Mouse (Mus musculus) cerebral cortex, adult 2 months (tissue): Measurements from ENCODE around the gene Nup85.

Experiments
- WGBS: fragments of 180-500 bp; shearing (Covaris S2); methylation state at CpG from one replicate; pipeline ENCODE4 v1.1.7; 2018; 5-methylcytosine and 5-hydroxymethylcytosine counted together

The Nup85 gene

GRCm38 (mm10) chr11:115564064-115564809, at the start of gene Nup85:
Nup85 (plus strand) TSS chr11:115564434.
- under 1% methylated on average over 42 of the region's 42 CpGs for WGBS

GRCm38 (mm10) chr11:115515021-115515420, 49.2 kb upstream of the Nup85 start:
- WGBS: 65% methylated on average over 6 of the region's 6 CpGs

- 71% methylated on average over 5 of the region's 5 CpGs for WGBS
Measured at GRCm38 (mm10) chr11:115516942-115517341, 47.3 kb upstream of the Nup85 start.

GRCm38 (mm10) chr11:115518693-115519092, 45.5 kb upstream of the Nup85 start:
- 36% methylated on average over 9 of the region's 9 CpGs for WGBS

GRCm38 (mm10) chr11:115519581-115519980, 44.7 kb upstream of the Nup85 start:
- WGBS: 84% methylated on average over 3 of the region's 3 CpGs

- 73% methylated on average over 2 of the region's 2 CpGs for WGBS
Measured at GRCm38 (mm10) chr11:115520218-115520617, 44.0 kb upstream of the Nup85 start.

GRCm38 (mm10) chr11:115521080-115521479, 43.2 kb upstream of the Nup85 start:
- WGBS: 76% methylated on average over 4 of the region's 4 CpGs

- WGBS: 94% methylated on average over 2 of the region's 2 CpGs
Measured at GRCm38 (mm10) chr11:115522238-115522637, 42.0 kb upstream of the Nup85 start.

GRCm38 (mm10) chr11:115522703-115523102, 41.5 kb upstream of the Nup85 start:
- WGBS: 71% methylated on average over 2 of the region's 2 CpGs

GRCm38 (mm10) chr11:115526446-115526845, 37.8 kb upstream of the Nup85 start:
- WGBS: 77% methylated on average over 3 of the region's 3 CpGs

GRCm38 (mm10) chr11:115534759-115535371, 29.4 kb upstream of the Nup85 start:
- WGBS: 3% methylated on average over 11 of the region's 11 CpGs

GRCm38 (mm10) chr11:115535401-115536037, 28.7 kb upstream of the Nup85 start:
- WGBS: 1% methylated on average over 80 of the region's 84 CpGs

- under 1% methylated on average over 66 of the region's 70 CpGs for WGBS
Measured at GRCm38 (mm10) chr11:115536038-115536681, 28.1 kb upstream of the Nup85 start, which contains the start of gene Sumo2. Sumo2 (minus strand) TSS chr11:115536276.

- WGBS: 58% methylated on average over 10 of the region's 10 CpGs
Measured at GRCm38 (mm10) chr11:115536856-115537568, 27.2 kb upstream of the Nup85 start.

GRCm38 (mm10) chr11:115538045-115538444, 26.2 kb upstream of the Nup85 start:
- WGBS: 61% methylated on average over 2 of the region's 2 CpGs

GRCm38 (mm10) chr11:115543571-115543970, 20.7 kb upstream of the Nup85 start:
- 79% methylated on average over 4 of the region's 4 CpGs for WGBS

GRCm38 (mm10) chr11:115552783-115553182, 11.5 kb upstream of the Nup85 start:
- WGBS: 73% methylated on average over 4 of the region's 4 CpGs

- WGBS: 83% methylated on average over 17 of the region's 17 CpGs
Measured at GRCm38 (mm10) chr11:115555717-115556116, 8.5 kb upstream of the Nup85 start.

- 29% methylated on average over 4 of the region's 4 CpGs for WGBS
Measured at GRCm38 (mm10) chr11:115563406-115563805, 828 bp upstream of the Nup85 start.

- 14% methylated on average over 7 of the region's 7 CpGs for WGBS
Measured at GRCm38 (mm10) chr11:115564961-115565360, 727 bp downstream of the Nup85 start.

GRCm38 (mm10) chr11:115582913-115583606, 18.8 kb downstream of the Nup85 start:
- 64% methylated on average over 10 of the region's 10 CpGs for WGBS
